Mouse (Mus musculus): ENCODE measurements around the gene Fbxw8.

DNA sequence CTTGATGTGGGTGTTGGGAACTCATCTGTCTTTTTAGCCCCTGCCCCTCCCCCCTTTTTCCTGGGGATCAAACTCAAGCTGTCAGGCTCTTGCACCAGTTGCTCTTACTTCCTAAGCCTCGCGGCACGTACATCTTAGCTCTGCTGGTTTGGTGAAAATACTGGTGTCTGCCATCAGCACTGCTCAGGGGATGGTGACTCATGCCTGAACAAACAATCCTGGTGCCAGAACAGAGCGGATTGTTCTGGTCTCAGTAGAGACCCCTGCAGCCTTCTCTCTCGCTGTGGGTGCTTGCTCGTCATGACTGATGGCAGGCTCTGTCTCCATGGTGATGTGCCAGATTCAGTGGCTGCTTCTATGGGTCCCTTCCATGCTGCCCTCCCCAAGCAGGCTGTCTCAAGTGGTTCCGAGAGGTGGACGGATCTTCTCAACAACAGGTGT, 92.1 kb downstream of the Fbxw8 start:
- TF ChIP-seq POLR2A (IDR thresholded peaks at IDR 0.05; ENCODE audit: insufficient read depth, low read length) (no peak), EP300 (IDR thresholded peaks at IDR 0.05; ENCODE audit: insufficient read depth, low read depth, low read length) (no peak), CTCF (IDR thresholded peaks at IDR 0.05; ENCODE audit: low read depth, low read length) (no peak)
